Mouse (Mus musculus) urinary bladder, postnatal 0 days (tissue): Measurements from ENCODE around the gene Mmgt1. TPM values are rescaled to one million over a fixed set of nuclear protein-coding genes. Genes with fewer than 3 reads are reported as not detected.

Experiments used
- microRNA-seq: library from miRNA; unstranded; fragments of <30 nt; microRNA quantifications from one replicate; pipeline ENCODE4, GENCODE M21; 2016
- polyA plus RNA-seq: library from polyadenylated mRNA; unstranded; fragments of >200 nt; fragmentation: Nextera tagmentation; extraction: Ambion mirVana; gene quantifications from 2 replicates; pipeline ENCODE4 v1.2.1, GENCODE M21; 2015

The Mmgt1 gene
- 11.6 and 14.3 TPM in 2 replicates for polyA plus RNA-seq

DNA sequence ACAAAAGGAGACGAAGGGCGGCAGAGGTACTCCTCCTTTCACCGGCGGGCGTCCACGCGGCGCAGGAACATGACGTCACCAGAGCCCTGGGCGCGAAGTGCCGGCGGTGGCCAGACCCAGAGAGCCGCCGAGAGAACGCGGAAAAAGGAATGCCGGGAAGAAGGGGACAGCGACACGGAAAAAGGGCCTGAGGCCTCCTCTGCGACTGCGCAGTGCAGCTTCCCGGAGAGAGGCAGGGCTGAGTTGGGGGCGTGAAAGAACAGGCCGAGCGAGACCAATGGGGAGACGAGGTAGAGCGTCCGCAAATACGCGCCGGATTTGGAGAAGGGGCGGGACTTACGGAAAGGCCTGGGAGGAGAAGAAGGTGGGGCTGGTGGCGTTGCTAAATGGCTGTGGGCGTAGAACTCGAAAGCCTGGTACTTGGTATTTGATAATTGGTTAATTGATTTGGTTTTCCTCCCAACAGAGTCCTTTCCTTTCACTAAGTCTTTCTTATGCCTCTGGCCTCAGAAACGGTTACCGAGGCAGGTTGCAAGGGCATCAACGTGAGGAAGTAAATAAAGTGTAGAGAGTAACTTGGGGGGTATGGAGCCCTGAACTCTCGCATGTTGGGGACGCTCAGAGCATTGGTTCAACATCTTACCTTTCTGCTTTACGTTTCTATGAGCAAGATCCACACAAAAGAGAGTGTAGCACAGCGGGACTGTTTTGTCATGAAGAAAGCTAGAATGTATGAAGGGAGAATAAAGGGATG, at the start of gene Mmgt1:
Gene Mmgt1 (minus strand): TSS at position 183 of the 754 bp plus-strand sequence.

DNA sequence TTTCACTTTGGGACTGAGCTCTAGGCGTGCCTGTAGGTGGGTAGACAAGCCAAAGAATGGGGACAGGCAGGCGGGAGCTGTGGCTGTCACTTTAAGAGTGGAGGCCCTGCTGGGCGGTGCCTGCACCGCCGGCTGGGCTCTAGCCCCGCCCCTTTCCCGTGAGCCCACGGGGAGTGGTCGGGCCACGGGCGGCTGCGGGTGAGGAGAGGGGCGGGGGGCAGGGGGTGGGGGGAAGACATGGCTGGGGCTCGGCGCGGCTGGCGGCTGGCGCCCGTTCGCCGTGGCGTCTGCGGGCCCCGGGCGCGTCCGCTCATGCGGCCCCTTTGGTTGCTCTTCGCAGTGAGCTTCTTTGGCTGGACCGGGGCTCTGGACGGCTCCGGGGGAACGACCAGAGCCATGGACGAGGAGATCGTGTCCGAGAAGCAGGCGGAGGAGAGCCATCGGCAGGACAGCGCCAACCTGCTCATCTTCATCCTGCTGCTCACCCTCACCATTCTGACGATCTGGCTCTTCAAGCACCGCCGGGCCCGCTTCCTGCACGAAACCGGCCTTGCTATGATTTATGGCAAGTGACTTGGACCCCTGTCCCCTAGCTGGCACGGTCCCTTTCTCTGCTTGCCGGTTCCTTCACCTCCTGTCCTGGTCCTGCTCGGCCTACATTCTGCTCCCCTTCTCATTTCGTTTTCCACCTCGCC, 11.9 kb upstream of the Mmgt1 start, which contains the start of gene Slc9a6:
Gene Slc9a6 (plus strand): TSS at position 135 of the 695 bp plus-strand sequence.

DNA sequence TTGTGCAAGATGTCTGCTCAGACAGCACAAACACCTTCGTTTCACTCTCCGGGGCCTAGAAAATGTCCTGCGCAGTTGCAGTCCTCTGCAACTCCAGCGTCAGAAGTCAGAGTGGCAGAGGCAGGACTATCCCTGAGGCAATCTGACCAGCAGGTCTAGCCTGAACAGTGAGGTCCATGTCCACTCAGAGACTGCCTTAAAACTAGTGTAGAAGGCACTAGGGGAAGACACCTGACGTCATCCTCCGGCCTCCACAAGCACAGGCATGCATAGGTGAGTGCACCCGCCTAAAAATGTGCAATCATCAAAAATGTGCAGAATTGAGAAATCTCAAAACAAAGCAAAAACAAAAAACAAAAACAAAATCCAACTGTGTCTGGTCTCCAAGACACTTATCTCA, 48.4 kb downstream of the Mmgt1 start, which contains the start of gene Gm648:
Gene Gm648 (minus strand): TSS at position 101 of the 400 bp plus-strand sequence.

Small RNAs within 50 kb of the gene (microRNA-seq; reads per million reads assigned to microRNA genes)
- gene Mir5116: not detected

Other genes with a start within 250 kb of the Mmgt1 start
- 0.75 and 0.76 TPM in 2 replicates for gene Smim10l2a, start 223.5 kb downstream of the Mmgt1 start, polyA plus RNA-seq
- 1.2 and 2.4 TPM in 2 replicates for gene Gm2174, start 150.1 kb downstream of the Mmgt1 start, polyA plus RNA-seq
- 21.2 and 23.7 TPM in 2 replicates for gene Ints6l, start 143.2 kb downstream of the Mmgt1 start, polyA plus RNA-seq
- gene Gm10477, start 73.3 kb downstream of the Mmgt1 start, polyA plus RNA-seq: not detected in 2 replicates
- gene Gm648, start 48.5 kb downstream of the Mmgt1 start, polyA plus RNA-seq: not detected in 2 replicates
- gene Slc9a6, start 11.7 kb upstream of the Mmgt1 start, polyA plus RNA-seq: 7.0 and 9.6 TPM in 2 replicates
- 1,775 and 2,108 TPM in 2 replicates for gene Fhl1, start 133.7 kb upstream of the Mmgt1 start, polyA plus RNA-seq
- gene Map7d3, start 224.3 kb upstream of the Mmgt1 start, polyA plus RNA-seq: 1.5 and 2.7 TPM in 2 replicates